Mouse (Mus musculus): ENCODE measurements around the gene Zbtb20. TPM values are rescaled to one million over a fixed set of nuclear protein-coding genes. Genes with fewer than 3 reads are reported as not detected.

The Zbtb20 gene
- polyA plus RNA-seq, 1 experiment: 14.7 TPM

DNA sequence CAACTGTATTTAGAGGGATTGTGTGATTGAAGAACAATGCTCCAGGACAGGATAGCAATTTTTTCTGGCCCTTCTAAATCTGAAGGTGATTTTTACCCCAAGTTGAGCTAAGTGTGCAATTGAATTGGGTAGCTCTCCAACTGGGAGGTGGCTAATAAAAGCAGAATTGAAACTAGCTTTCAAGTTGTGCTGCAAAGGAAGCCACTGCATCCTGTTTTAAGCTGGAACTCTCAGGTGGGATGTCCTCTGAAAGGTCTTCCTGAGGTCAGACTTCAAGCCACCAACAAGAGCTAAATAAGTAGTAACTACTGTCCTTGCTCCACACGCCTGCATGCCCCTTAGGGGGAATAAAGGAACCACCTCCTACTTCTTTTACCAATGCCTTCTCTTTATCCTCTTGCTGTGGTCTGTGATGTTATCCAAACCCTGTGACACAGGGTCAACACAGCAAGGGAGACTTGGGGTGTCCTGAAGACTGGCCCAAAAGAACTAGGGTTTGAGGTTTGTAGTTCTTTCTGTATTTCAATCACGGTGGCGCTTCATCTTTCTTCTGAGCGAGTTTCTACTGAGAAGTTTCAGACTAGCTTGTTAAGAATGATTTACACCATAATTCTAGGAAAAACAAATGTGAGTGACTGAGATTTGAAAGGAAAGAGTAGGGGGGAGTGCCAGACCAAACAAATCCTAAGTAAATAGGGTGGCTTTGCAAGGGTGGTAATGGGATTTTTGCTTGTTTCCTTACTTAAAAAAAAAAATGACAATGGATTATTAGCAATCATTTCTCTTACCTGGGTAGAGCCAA is 533.6 kb downstream of the Zbtb20 start:
- no peak overlapping the region for H3K4me3 ChIP-seq (ENCODE audit: insufficient read depth, low read length)
- no peak overlapping the region for H3K27ac ChIP-seq (ENCODE audit: insufficient read depth, low read depth, low read length)
- TF ChIP-seq POLR2A (IDR thresholded peaks at IDR 0.05; ENCODE audit: borderline replicate concordance, low read depth, low read length) (no peak), CTCF (IDR thresholded peaks at IDR 0.05; ENCODE audit: low read depth, low read length) (no peak)
- peaks cover 8% of the 10 kb centered on the region for H3K4me1 ChIP-seq (ENCODE audit: control insufficient read depth, insufficient read depth, low read length)

- H3K27ac ChIP-seq (ENCODE audit: insufficient read depth, low read depth, low read length): no peak overlapping the region
- no peak overlapping the region for H3K4me3 ChIP-seq (ENCODE audit: insufficient read depth, low read length)
- H3K4me1 ChIP-seq (ENCODE audit: control insufficient read depth, insufficient read depth, low read length): peaks cover 8% of the 10 kb centered on the region
- TF ChIP-seq CTCF (IDR thresholded peaks at IDR 0.05; ENCODE audit: low read depth, low read length): no peak
- TF ChIP-seq POLR2A (IDR thresholded peaks at IDR 0.05; ENCODE audit: borderline replicate concordance, low read depth, low read length): no peak
Observed at GRCm38 (mm10) chr16:43409910-43410612, 534.4 kb downstream of the Zbtb20 start.

GRCm38 (mm10) chr16:43410613-43410974 is 534.9 kb downstream of the Zbtb20 start:
- Histone ChIP-seq H3K27ac (ENCODE audit: insufficient read depth, low read depth, low read length) (no peak overlapping the region), H3K4me1 (ENCODE audit: control insufficient read depth, insufficient read depth, low read length) (peaks cover 8% of the 10 kb centered on the region), H3K4me3 (ENCODE audit: insufficient read depth, low read length) (no peak overlapping the region)
- TF ChIP-seq POLR2A (IDR thresholded peaks at IDR 0.05; ENCODE audit: borderline replicate concordance, low read depth, low read length): no peak
- TF ChIP-seq CTCF (IDR thresholded peaks at IDR 0.05; ENCODE audit: low read depth, low read length): no peak

DNA sequence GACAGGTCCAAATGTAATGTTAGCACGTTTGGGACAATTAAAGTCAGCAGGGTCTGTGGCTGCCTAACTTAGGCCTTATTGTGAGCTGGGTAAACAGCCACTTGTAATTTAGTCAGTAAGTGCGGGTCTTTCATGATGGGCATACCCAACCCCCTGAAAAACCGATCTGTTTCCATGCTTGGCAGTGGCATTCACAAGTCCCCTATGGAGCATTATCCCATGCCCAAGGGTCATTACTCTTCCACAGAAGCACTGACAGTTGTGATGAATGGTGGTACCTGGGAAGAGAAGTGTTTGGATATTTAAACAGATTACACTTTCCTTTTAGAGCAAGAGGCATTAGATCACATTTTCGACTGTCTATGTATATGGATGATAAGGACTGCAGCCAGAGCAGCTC is 540.2 kb downstream of the Zbtb20 start:
- Histone ChIP-seq H3K27ac (ENCODE audit: insufficient read depth, low read depth, low read length) (no peak overlapping the region), H3K4me1 (ENCODE audit: control insufficient read depth, insufficient read depth, low read length) (no peaks in the 10 kb centered on the region), H3K4me3 (ENCODE audit: insufficient read depth, low read length) (no peak overlapping the region)
- TF ChIP-seq CTCF (IDR thresholded peaks at IDR 0.05; ENCODE audit: low read depth, low read length): no peak
- no peak for TF ChIP-seq POLR2A (IDR thresholded peaks at IDR 0.05; ENCODE audit: borderline replicate concordance, low read depth, low read length)

- Histone ChIP-seq H3K4me1 (ENCODE audit: control insufficient read depth, insufficient read depth, low read length) (no peaks in the 10 kb centered on the region), H3K4me3 (ENCODE audit: insufficient read depth, low read length) (no peak overlapping the region), H3K27ac (ENCODE audit: insufficient read depth, low read depth, low read length) (no peak overlapping the region)
- no peak for TF ChIP-seq CTCF (IDR thresholded peaks at IDR 0.05; ENCODE audit: low read depth, low read length)
- no peak for TF ChIP-seq POLR2A (IDR thresholded peaks at IDR 0.05; ENCODE audit: borderline replicate concordance, low read depth, low read length)
Observed at GRCm38 (mm10) chr16:43419923-43420322, 544.2 kb downstream of the Zbtb20 start.

DNA sequence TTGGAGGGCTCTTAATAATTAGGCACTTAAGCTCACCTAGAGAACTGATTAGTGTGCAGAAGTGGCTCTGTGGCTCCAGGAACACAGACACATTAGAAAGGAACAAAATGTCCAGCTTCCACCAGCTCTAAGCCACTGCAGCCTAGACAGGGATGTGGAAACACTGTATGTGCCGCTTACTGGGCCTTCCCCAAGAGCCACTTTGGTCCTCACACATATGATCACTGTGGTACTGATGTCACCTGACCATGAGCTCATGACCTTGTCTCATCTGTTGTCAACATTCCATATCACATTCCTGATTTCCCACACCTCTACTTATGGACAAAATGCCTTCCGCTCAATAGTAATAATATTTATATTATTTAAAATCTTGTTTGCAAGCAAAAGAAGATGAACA is 553.3 kb downstream of the Zbtb20 start:
- H3K27ac ChIP-seq (ENCODE audit: insufficient read depth, low read depth, low read length): no peak overlapping the region
- TF ChIP-seq CTCF (IDR thresholded peaks at IDR 0.05; ENCODE audit: low read depth, low read length) (no peak), POLR2A (IDR thresholded peaks at IDR 0.05; ENCODE audit: borderline replicate concordance, low read depth, low read length) (no peak)
- no peak overlapping the region for H3K4me3 ChIP-seq (ENCODE audit: insufficient read depth, low read length)
- H3K4me1 ChIP-seq (ENCODE audit: control insufficient read depth, insufficient read depth, low read length): no peaks in the 10 kb centered on the region

GRCm38 (mm10) chr16:43430030-43430429 is 554.3 kb downstream of the Zbtb20 start:
- Histone ChIP-seq H3K4me1 (ENCODE audit: control insufficient read depth, insufficient read depth, low read length) (no peaks in the 10 kb centered on the region), H3K4me3 (ENCODE audit: insufficient read depth, low read length) (no peak overlapping the region), H3K27ac (ENCODE audit: insufficient read depth, low read depth, low read length) (no peak overlapping the region)
- TF ChIP-seq CTCF (IDR thresholded peaks at IDR 0.05; ENCODE audit: low read depth, low read length) (no peak), POLR2A (IDR thresholded peaks at IDR 0.05; ENCODE audit: borderline replicate concordance, low read depth, low read length) (no peak)

- TF ChIP-seq POLR2A (IDR thresholded peaks at IDR 0.05; ENCODE audit: borderline replicate concordance, low read depth, low read length): no peak
- no peak for TF ChIP-seq CTCF (IDR thresholded peaks at IDR 0.05; ENCODE audit: low read depth, low read length)
- Histone ChIP-seq H3K4me3 (ENCODE audit: insufficient read depth, low read length) (no peak overlapping the region), H3K27ac (ENCODE audit: insufficient read depth, low read depth, low read length) (no peak overlapping the region), H3K4me1 (ENCODE audit: control insufficient read depth, insufficient read depth, low read length) (no peaks in the 10 kb centered on the region)
Observed at GRCm38 (mm10) chr16:43431514-43432371, 556.1 kb downstream of the Zbtb20 start.

DNA sequence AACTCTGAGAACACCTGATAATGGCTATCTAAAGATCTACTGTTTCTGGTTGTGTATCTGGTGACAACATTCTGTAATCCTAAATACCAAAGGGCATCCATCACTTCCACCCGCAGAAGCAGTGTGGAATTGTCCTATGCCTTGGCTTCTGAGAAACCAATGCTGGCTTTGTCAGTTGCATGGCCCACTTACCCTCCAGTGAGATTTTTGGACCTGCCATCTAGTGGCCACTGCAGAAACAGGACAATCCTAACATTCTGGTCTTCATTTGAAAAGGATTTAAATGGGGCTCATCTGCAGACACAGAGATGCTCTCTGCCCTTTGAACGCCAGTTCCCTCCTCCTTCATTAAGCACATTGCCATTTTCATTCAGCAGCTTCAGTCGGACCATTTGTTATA is 559.3 kb downstream of the Zbtb20 start:
- H3K4me3 ChIP-seq (ENCODE audit: insufficient read depth, low read length): no peak overlapping the region
- no peak for TF ChIP-seq CTCF (IDR thresholded peaks at IDR 0.05; ENCODE audit: low read depth, low read length)
- TF ChIP-seq POLR2A (IDR thresholded peaks at IDR 0.05; ENCODE audit: borderline replicate concordance, low read depth, low read length): no peak
- H3K27ac ChIP-seq (ENCODE audit: insufficient read depth, low read depth, low read length): no peak overlapping the region
- H3K4me1 ChIP-seq (ENCODE audit: control insufficient read depth, insufficient read depth, low read length): no peaks in the 10 kb centered on the region

Data from bone marrow macrophage, adult 2 months (primary cell).